Mouse (Mus musculus) brain, embryonic 18.5 days (tissue): ENCODE measurements around the gene Vmn1r180.
"Not testable (repeated sequence)": the region's sequence is repeated elsewhere in the genome, so short reads cannot be mapped to it uniquely, and the experiment has no call there.

Source experiments
- DNase-seq: peaks from one replicate; pipeline ENCODE4 v3.0.0-alpha.2; 2012; ENCODE audit warnings: low read depth, low spot score

Gene Vmn1r180

DNA sequence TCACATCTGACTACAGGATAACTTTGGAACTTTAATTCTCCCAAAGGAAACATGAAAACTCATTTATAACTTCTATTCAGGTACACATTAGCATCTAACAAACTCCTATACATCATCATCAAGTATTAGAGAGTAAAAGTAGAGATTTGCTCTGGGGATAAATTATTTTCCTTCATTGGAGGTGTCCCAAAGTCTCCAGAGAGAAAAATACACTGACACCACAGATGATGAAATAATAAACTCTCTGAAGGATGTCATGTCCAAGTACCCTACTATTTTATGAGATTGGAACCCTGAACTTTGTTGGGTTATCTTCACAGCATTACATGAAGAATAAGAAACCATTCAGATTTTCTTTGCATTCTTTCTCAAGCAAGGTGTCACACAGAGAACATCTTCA, at the start of gene Vmn1r180:
TSS of gene Vmn1r180 (plus strand) at position 301 of the 400 bp plus-strand sequence.
- DNase-seq = no peak

- DNase-seq = no peak
These were observed 23.8 kb upstream of the Vmn1r180 start, which contains the start of gene Vmn1r179 for GRCm38 (mm10) chr7:23926678-23927077. Gene Vmn1r179, plus strand, starts transcription at chr7:23926978.

- not testable (repeated sequence) for DNase-seq
These were observed 17.6 kb downstream of the Vmn1r180 start for GRCm38 (mm10) chr7:23968044-23968443.

GRCm38 (mm10) chr7:23974315-23974714, 23.9 kb downstream of the Vmn1r180 start, which contains the start of gene Vmn1r181:
Gene Vmn1r181, plus strand, starts transcription at chr7:23974615.
- DNase-seq = not testable (repeated sequence)

DNA sequence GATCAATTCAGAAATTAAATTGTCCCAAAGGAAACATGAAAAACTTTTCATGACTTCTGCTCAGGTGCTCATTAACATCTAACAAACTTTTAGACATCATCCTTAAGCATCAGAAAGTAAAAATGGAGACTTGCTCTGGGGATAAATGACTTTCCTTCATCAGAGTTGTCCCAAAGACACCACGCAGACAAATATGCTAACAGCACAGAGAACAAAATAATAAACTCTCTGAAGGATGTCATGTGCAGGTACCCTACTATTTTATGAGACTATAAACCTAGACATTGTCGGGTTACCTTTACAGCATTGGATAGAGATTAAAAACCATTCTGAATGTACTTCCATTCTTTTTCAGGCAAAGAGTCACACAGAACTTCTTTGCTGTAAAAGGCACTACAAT, 51.0 kb downstream of the Vmn1r180 start, which contains the start of gene V1rd19:
TSS of gene V1rd19 (plus strand) at position 301 of the 400 bp plus-strand sequence.
- DNase-seq = no peak
